Mouse (Mus musculus): ENCODE results near the gene Olfr1154.

GRCm38 (mm10) chr2:87894662-87895061, 10.3 kb downstream of the Olfr1154 start, which contains the start of gene Olfr1153:
- TF ChIP-seq CTCF (IDR thresholded peaks at IDR 0.05; ENCODE audit: low read depth, low read length) (no peak), POLR2A (IDR thresholded peaks at IDR 0.05; ENCODE audit: borderline replicate concordance, low read depth, low read length) (no peak)

Data from bone marrow macrophage, adult 2 months (primary cell).